Mouse (Mus musculus): ENCODE data around the gene Nsd1. TPM values are rescaled to one million over a fixed set of nuclear protein-coding genes. Genes with fewer than 3 reads are reported as not detected.

Nsd1 gene
- total RNA-seq, 2 experiments from 2014 or later: 57.8 to 62.0 TPM

- intact Hi-C loops (cut with DNase I): loop anchor here (10.0 kb wide), 1 partner anchor 221 kb away; the partner anchor contains the start of genes Uimc1 and Zfp346
- DNase-seq: no peak
These were observed 116.0 kb downstream of the Nsd1 start for GRCm38 (mm10) chr13:55325596-55325995.

DNA sequence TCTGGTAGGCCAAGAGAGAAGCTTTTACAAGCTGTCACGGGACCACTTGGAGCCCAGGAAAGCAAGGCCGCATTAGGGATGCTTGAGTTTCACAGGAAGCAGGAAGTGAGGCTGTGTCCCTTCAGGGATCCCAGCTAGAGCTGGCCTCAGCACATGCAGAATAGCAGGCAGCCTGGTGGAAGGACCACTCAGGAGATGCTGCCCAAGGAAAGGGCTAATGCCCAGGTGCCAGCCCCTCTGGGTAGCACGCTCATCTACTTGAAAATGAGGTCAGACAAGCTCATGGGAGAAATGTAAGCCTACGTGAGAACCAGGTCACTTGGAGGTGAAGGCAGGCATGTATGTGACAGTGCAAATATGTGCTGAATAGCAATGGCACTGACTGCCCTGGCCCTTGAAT, 117.6 kb downstream of the Nsd1 start:
- intact Hi-C loops (cut with DNase I): loop anchor here (10.0 kb wide), 1 partner anchor 222 kb away; the partner anchor contains the start of genes Uimc1 and Zfp346
- DNase-seq: no peak

GRCm38 (mm10) chr13:55327633-55328032, 118.1 kb downstream of the Nsd1 start:
- intact Hi-C loops (cut with DNase I): loop anchor here (10.0 kb wide), 1 partner anchor 223 kb away; the partner anchor contains the start of genes Uimc1 and Zfp346

GRCm38 (mm10) chr13:55328171-55328570, 118.6 kb downstream of the Nsd1 start:
- intact Hi-C loops (cut with DNase I): loop anchor here (10.0 kb wide), 1 partner anchor 223 kb away; the partner anchor contains the start of genes Uimc1 and Zfp346
- DNase-seq: no peak

More at GRCm38 (mm10) chr13:55327633-55328032, 118.1 kb downstream of the Nsd1 start:
- peak; percentile 81 to 82 for DNase-seq

DNA sequence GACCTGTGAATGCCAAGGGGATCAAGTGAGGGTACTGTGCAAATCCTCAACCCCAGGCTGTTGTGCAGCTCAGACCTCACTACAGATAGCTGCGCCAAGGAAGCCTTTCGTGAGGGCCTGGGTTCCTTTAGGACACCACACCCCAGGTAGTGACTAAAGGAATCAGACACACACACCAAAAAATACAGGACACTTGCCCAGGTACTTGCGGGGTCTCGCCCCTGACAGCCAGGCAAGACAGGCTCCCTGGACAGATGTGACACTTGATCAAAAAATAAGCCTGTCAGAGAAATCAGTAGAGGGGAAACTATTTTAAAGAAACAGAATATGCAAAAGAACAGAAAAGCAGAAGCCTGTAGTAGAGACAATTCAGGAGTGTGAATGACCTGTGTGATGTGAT, 119.1 kb downstream of the Nsd1 start:
- DNase-seq: no peak
- intact Hi-C loops (cut with DNase I): loop anchor here (10.0 kb wide), 1 partner anchor 224 kb away; the partner anchor contains the start of genes Uimc1 and Zfp346

- intact Hi-C loops (cut with DNase I): loop anchor here (10.0 kb wide), 1 partner anchor 224 kb away; the partner anchor contains the start of genes Uimc1 and Zfp346
- DNase-seq: peak in 1 of 2 experiments; percentile 15
These were observed 119.6 kb downstream of the Nsd1 start for GRCm38 (mm10) chr13:55329109-55329682.

DNA sequence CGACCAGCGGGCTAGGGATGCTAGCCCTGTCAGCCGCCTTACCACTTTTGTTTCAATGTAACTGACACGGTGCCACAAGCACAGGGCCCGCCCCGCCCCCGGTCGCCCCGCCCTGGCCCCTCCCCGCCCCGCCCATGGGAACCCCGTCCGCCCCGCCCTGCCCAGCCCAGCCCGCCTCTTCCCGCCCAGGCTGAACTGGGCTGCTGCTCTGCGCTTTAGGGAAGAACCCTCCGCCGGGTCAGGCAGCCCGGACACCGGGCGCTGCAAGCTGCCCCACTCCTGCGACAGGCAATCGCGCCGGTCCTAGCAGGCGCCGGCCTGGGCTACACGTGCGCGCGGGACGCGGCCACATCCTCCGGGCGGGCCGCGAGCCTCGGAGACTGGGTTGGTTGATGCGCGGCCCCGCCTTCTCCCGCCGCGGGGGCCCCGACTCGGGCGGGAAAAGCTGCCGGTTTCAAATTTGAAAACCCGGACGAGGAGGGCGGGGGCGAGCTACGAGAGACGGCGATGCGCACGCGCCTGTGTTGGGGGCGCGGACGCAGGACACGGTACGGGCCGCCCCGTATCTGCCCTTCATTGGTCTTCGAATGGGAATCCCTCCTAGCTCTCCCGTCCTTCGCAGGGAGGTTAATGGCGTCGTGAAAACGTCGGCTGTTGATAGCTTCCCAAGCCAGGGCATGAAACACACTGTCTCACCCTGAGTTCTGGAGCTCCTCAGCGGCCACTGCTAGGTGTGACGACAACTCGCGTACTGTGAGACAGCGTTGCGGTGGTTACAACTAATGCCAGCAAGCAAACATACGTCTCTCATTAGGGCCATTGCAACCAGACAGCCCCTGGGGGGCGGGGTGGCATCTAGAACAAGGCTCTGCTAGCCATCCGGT, 120.3 kb downstream of the Nsd1 start, which contains the start of gene Mxd3:
Gene Mxd3, minus strand, starts transcription at position 141 of the 884 bp plus-strand sequence.
- intact Hi-C loops (cut with DNase I): loop anchor here (2.0 to 10.0 kb wide), 2 partner anchors 31 to 225 kb away; partner anchors contain the start of genes Uimc1 and Zfp346
- peak; percentile 74 to 90 for DNase-seq

- intact Hi-C loops (cut with DNase I): loop anchor here (2.0 kb wide), 1 partner anchor 30 kb away; no protein-coding TSS in a partner anchor
- no peak for DNase-seq
These were observed 121.2 kb downstream of the Nsd1 start for GRCm38 (mm10) chr13:55330567-55331400.

DNA sequence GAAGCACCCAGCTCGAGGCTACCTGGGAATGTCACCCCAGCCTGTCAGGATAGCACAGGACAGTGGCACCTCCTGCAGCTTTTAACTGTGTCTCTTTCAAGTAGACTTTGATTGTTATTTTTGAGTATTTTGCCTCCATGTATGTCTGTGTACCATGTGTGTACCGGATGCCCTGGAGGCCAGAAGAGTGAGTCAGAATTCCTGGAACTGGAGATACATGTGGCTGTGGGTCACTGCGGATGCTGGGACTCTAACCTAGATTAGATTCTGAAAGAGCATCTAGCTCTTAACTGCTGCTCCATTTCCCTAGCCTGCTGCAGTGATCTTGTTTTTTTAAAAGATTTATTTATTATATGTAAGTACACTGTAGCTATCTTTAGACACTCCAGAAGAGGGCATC, 122.7 kb downstream of the Nsd1 start:
- DNase-seq: no peak
- intact Hi-C loops (cut with DNase I): no loop called here

DNA sequence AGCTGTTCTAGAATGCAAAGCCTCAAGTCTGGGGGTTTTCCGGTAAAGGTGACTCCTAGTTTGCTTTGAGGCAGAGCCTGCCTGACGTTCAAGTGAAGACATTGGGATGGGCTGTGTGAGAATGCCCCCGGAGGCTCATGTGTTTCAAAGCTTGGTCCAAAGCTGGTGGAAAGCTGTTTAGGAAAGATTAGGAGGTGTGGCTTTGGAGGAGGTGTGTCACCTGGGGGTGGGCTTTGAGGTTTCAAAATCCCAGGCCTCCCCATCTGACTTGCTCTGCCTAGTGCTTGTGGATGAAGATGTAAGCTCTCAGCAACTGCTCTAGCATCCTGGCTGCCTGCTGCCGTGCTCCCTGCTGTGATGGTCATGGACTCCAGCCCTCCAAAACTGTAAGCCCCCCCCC, 126.1 kb downstream of the Nsd1 start:
- intact Hi-C loops (cut with DNase I): no loop called here
- DNase-seq: no peak

DNA sequence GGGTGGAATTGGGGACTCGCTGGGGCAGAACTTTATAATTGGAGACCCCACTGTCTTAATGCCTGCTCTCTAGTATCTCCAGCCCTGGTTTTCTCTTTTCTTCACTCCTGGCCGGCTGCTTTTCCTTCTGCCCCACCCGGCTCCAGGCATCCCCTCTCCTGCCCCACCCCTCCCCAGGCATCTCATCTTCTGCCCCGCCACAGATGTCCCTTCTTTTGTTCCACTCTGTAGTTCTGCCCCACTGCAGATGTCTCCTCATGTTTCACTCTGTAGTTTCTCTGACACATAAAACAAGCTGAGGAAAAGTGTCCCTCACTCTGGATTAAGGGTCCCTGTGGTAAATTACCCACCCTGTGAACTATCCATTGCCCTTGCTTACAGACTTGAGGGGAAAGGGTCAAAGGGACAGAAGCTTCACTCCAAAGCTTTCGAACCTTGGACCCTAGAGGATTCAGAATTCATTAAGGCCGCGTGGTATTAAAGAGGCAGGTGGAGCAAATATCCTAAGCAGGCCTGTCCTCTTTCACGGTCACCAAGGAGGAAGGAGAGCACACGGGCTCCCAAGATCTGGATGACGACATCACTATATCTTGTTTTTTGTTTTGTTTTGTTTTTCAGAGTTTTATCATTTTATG, 127.9 kb downstream of the Nsd1 start:
- intact Hi-C loops (cut with DNase I): no loop called here
- no peak for DNase-seq

DNA sequence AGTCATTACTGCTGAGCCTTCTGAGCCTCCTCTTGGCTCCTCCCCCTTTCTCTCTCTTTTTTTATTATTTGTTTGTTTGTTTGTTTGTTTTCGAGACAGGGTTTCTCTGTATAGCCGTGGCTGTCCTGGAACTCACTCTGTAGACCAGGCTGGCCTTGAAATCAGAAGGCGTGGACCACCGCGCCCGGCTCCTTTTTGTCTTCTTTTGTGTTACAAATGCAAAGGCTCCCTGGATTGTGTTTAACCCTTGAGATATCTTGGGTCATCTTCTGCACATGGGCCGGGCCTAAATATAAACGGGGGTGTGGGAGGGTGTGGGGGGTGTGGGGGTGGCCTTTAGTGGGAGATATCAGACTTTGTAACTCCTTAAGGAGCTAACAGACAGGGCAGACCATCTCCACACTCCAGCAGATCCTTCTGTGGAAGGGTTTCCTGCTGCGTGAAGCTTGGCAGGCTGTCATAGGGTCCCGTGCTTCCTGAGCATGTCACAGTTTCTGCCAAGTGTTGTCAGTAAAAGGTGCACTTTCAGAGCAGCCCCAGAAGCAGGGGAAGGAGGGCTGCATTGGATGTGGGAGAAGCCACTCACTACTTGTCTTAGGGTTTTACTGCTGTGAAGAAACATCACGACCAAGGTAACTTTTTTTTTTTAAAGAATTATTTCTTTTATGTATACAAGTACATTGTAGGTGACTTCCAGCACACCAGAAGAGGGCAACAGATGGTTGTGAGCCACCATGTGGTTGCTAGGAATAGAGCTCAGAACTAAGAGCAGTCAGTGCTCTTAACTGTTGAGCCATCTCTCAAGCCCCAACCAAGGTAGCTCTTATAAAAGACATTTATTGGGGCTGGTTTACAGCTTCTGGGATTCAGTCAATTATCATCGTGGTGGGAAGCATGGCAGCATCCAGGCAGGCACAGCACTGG, 128.8 kb downstream of the Nsd1 start:
- DNase-seq: no peak

GRCm38 (mm10) chr13:55339259-55339658, 129.7 kb downstream of the Nsd1 start:
- intact Hi-C loops (cut with DNase I): no loop called here

More for the DNA sequence above, 128.8 kb downstream of the Nsd1 start:
- intact Hi-C loops (cut with DNase I): no loop called here

GRCm38 (mm10) chr13:55342469-55342868, 132.9 kb downstream of the Nsd1 start:
- DNase-seq: no peak
- intact Hi-C loops (cut with DNase I): no loop called here

More at GRCm38 (mm10) chr13:55339259-55339658, 129.7 kb downstream of the Nsd1 start:
- DNase-seq: no peak

DNA sequence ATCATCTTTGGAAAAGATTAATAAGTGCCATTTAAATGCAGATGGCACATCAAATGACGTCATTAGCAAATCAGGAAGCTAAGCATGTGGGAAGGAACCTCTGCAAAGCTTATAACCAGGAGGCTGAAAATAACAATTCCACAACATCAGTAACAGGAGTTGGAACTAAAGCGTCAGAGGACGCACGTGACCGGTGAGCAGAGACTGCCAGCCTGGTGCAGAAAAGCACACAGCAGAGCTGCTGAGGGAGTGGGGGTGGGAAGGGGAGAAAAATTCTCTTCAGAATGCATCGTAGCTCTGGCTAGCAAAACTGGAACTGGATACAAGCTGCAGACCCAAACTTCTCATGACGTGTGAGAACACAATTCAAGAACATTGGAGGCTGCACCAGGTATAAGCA, 134.7 kb downstream of the Nsd1 start:
- intact Hi-C loops (cut with DNase I): no loop called here

GRCm38 (mm10) chr13:55346745-55347144, 137.2 kb downstream of the Nsd1 start:
- intact Hi-C loops (cut with DNase I): no loop called here
- no peak for DNase-seq

More for the DNA sequence above, 134.7 kb downstream of the Nsd1 start:
- DNase-seq: no peak

GRCm38 (mm10) chr13:55361145-55361544, 151.6 kb downstream of the Nsd1 start:
- DNase-seq: no peak
- intact Hi-C loops (cut with DNase I): loop anchor here (2.0 kb wide), 1 partner anchor 30 kb away; no protein-coding TSS in a partner anchor

DNA sequence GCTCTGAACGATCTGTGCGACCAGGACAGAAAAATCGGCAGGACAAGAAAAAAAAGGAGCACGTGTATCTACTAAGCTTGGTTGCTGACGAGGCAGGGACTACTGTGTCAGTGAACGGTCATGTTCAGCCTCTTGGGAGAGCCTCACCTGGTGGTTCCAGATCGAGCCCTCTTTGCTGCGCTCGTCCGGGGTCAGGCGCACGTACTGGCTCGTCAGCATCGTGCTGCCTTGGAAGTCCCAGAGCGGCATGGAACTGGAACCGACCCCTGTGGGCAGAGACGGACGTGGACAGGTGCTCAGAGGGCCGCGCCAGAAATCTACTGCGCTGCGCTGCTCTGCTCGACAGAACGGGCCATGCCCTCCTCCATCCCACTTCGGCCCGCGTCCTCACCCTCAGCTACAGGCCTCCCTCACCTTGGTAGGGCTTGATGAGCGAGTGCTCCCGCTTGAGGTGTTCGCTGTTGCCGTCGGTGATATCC, 152.4 kb downstream of the Nsd1 start:
- DNase-seq: no peak
- intact Hi-C loops (cut with DNase I): loop anchor here (2.0 kb wide), 1 partner anchor 31 kb away; no protein-coding TSS in a partner anchor
